Mouse (Mus musculus): ENCODE results near the gene Hist1h4n. TPM values are rescaled to one million over a fixed set of nuclear protein-coding genes. Genes with fewer than 3 reads are reported as not detected.
"Not testable (repeated sequence)": the region's sequence is repeated elsewhere in the genome, so short reads cannot be mapped to it uniquely, and the experiment has no call there.

The Hist1h4n gene
- total RNA-seq, 1 experiment: 3,405 TPM

DNA sequence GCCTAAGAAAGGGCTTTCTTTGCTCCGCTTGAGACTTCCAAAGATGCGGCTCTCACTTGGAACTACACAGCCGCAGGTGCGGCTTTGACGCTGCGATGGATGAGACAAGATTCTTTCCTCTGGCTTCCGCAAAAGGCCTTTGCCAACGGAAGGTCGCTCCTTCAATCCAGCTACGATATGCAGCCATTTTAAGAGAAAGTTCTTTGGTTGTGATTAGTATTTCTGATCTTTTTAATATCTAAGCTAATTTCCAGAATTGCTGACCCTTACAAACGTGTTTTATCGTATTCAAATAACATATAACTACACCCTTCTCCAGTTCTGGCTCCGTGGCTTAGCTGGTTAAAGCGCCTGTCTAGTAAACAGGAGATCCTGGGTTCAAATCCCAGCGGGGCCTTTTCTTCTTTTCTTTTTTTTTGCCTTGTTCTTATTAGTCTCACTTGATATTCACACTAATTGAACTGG, 23.7 kb upstream of the Hist1h4n start:
- Histone ChIP-seq H3K9ac (ENCODE audit: insufficient read depth, low read depth, low read length, poor library complexity, severe bottlenecking) (peak overlapping the region; percentile 57; the same call in 1 of the 2 replicates), H3K36me3 (ENCODE audit: control insufficient read depth, insufficient read depth, low read length, poor library complexity, severe bottlenecking) (no peaks in the 10 kb centered on the region), H3K9me3 (ENCODE audit: control insufficient read depth, insufficient read depth, low read depth, low read length) (no peaks in the 10 kb centered on the region), H3K4me3 (ENCODE audit: insufficient read depth in 1 of 2, low read depth in 1 of 2, low read length in 2 of 2, poor library complexity in 1 of 2, severe bottlenecking in 1 of 2) (peak overlapping the region; percentile 73 to 82), H3K27ac (ENCODE audit: insufficient read depth, low read depth, low read length, poor library complexity, severe bottlenecking) (peak overlapping the region; percentile 57; the same call in 1 of the 2 replicates), H3K4me1 (ENCODE audit: control insufficient read depth in 2 of 2, insufficient read depth in 2 of 2, low read length in 2 of 2, poor library complexity in 1 of 2) (peaks cover 6 to 9% of the 10 kb centered on the region in 2 experiments)
- no peak for TF ChIP-seq HCFC1 (IDR thresholded peaks at IDR 0.05; ENCODE audit: borderline replicate concordance, insufficient read depth, low read length)
- TF ChIP-seq ZNF384 (IDR thresholded peaks at IDR 0.05; ENCODE audit: low read depth, low read length): 0 out of 2 replicates have a peak, but pooled peaks have one; percentile 9
- TF ChIP-seq MAFK (IDR thresholded peaks at IDR 0.05; ENCODE audit: insufficient read depth, low read depth, low read length): peak; percentile 97
- DNase-seq (ENCODE audit: low read depth, low spot score): peak; percentile 59
- in situ Hi-C loops (cut with MboI; ENCODE audit: low sequenced_read_pairs in 2 of 2, unreplicated experiment in 2 of 2): loop anchor here in 1 of 2 experiments (25.0 kb wide), 1 partner anchor 1557 kb away; the partner anchor contains the start of gene Abt1

DNA sequence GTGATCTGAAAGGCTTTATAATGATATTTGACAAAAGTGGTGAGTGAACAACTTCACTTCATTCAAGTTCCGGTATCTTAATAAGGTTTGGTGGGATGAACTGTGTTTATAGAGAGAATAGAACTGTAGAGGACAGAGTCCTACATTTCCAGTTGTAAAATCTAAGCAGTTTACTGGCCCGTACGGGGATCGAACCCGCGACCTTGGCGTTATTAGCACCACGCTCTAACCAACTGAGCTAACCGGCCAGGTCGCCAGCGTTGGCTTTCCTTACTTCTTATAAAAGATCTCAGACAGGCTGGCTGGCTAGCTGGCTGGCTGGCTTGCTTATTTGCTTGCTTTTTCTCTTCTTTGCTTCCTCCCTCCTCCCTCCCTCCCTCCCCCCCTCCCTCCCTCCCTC, 23.1 kb upstream of the Hist1h4n start:
- TF ChIP-seq MAFK (IDR thresholded peaks at IDR 0.05; ENCODE audit: insufficient read depth, low read depth, low read length): peak; percentile 84
- 0 out of 2 replicates have a peak, but pooled peaks have one; percentile 23 for TF ChIP-seq HCFC1 (IDR thresholded peaks at IDR 0.05; ENCODE audit: borderline replicate concordance, insufficient read depth, low read length)
- TF ChIP-seq ZNF384 (IDR thresholded peaks at IDR 0.05; ENCODE audit: low read depth, low read length): no peak
- no peak for TF ChIP-seq ZC3H11A (IDR thresholded peaks at IDR 0.05; ENCODE audit: borderline replicate concordance, low read depth, low read length)
- Histone ChIP-seq H3K4me3 (ENCODE audit: insufficient read depth in 1 of 2, low read depth in 1 of 2, low read length in 2 of 2, poor library complexity in 1 of 2, severe bottlenecking in 1 of 2) (peak overlapping the region; percentile 73 to 82; a peak in 3 of 4 replicates), H3K4me1 (ENCODE audit: control insufficient read depth in 2 of 2, insufficient read depth in 2 of 2, low read length in 2 of 2, poor library complexity in 1 of 2) (peaks cover 5 to 8% of the 10 kb centered on the region in 2 experiments), H3K36me3 (ENCODE audit: control insufficient read depth, insufficient read depth, low read length, poor library complexity, severe bottlenecking) (no peaks in the 10 kb centered on the region), H3K9ac (ENCODE audit: insufficient read depth, low read depth, low read length, poor library complexity, severe bottlenecking) (no peak overlapping the region), H3K27ac (ENCODE audit: insufficient read depth, low read depth, low read length, poor library complexity, severe bottlenecking) (no peak overlapping the region; the same call in 1 of the 2 replicates), H3K9me3 (ENCODE audit: control insufficient read depth, insufficient read depth, low read depth, low read length) (no peaks in the 10 kb centered on the region)
- in situ Hi-C loops (cut with MboI; ENCODE audit: low sequenced_read_pairs in 2 of 2, unreplicated experiment in 2 of 2): loop anchor here in 1 of 2 experiments (25.0 kb wide), 1 partner anchor 1557 kb away; the partner anchor contains the start of gene Abt1
- peak; percentile 60 for DNase-seq (ENCODE audit: low read depth, low spot score)

DNA sequence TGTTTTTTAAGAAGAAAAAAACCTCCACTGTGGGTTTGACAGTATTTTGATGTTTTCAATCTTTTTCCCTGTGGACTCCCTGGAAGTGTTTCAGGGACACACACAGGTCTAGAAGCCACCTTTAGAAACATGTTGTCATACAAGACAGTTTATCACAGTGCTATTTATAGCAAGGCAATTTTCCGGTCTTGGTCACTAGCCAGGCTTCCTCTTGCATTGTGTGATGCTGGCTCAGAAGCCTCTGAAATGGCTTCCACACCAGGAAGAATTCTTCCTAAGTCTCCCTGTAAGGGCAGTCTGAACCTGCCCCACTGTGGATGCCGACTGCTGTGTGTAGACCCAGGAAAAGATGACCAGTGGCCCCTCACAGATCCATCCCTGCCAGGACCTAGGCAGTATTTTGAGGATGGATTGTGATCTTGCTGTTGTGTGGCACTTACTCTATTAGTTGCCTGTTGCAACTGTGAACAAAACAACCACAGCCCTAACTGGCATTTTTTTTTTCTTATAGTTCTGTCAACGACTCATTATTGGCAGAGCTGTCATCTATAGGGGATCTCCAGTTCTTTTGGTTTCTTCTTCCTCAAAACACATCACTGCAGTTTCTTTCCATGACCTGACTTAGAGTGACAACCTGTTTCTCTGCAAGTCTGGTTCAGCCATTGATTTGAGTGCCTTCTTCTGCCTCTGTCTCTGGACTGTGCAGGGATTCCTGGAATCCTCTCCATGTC, 20.4 kb upstream of the Hist1h4n start:
- no peak overlapping the region for H3K27ac ChIP-seq (ENCODE audit: insufficient read depth, low read depth, low read length, poor library complexity, severe bottlenecking)
- TF ChIP-seq ZC3H11A (IDR thresholded peaks at IDR 0.05; ENCODE audit: borderline replicate concordance, low read depth, low read length): no peak
- TF ChIP-seq HCFC1 (IDR thresholded peaks at IDR 0.05; ENCODE audit: borderline replicate concordance, insufficient read depth, low read length): no peak
- TF ChIP-seq MAFK (IDR thresholded peaks at IDR 0.05; ENCODE audit: insufficient read depth, low read depth, low read length): no peak
- no peak for TF ChIP-seq CHD2 (IDR thresholded peaks at IDR 0.05; ENCODE audit: low read depth, low read length)
- no peak for TF ChIP-seq ZNF384 (IDR thresholded peaks at IDR 0.05; ENCODE audit: low read depth, low read length)
- H3K9ac ChIP-seq (ENCODE audit: insufficient read depth, low read depth, low read length, poor library complexity, severe bottlenecking): no peak overlapping the region
- no peak overlapping the region for H3K4me3 ChIP-seq (ENCODE audit: insufficient read depth in 1 of 2, low read depth in 1 of 2, low read length in 2 of 2, poor library complexity in 1 of 2, severe bottlenecking in 1 of 2)
- H3K4me1 ChIP-seq (ENCODE audit: control insufficient read depth in 2 of 2, insufficient read depth in 2 of 2, low read length in 2 of 2, poor library complexity in 1 of 2): peaks cover 5 to 6% of the 10 kb centered on the region in 2 experiments; a peak in 3 of 4 replicates
- DNase-seq (ENCODE audit: low read depth, low spot score): no peak
- in situ Hi-C loops (cut with MboI; ENCODE audit: low sequenced_read_pairs in 2 of 2, unreplicated experiment in 2 of 2): loop anchor here in 1 of 2 experiments (25.0 kb wide), 1 partner anchor 1560 kb away; the partner anchor contains the start of gene Abt1
- no peaks in the 10 kb centered on the region for H3K9me3 ChIP-seq (ENCODE audit: control insufficient read depth, insufficient read depth, low read depth, low read length)
- H3K36me3 ChIP-seq (ENCODE audit: control insufficient read depth, insufficient read depth, low read length, poor library complexity, severe bottlenecking): no peaks in the 10 kb centered on the region

DNA sequence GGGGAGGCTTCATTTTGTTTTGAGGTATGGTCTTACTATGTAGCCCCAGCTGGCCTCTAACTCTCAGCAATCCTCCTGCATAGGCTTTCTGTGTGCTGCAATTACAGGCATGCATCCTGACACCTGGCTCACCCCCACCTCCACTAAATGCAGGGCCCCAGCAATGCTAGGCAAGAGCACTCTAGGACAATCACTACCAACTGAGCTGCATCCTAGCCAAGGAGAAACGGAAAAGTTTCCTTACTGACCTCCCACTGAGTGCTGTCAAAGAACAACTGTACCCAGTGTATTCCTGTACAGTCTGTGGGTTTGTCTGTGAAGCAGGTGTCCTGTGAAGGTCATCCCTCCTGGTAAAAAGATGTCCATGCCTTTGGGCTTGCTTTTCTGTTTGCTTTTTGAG, 18.7 kb upstream of the Hist1h4n start:
- not testable (repeated sequence) for H3K4me1 ChIP-seq (ENCODE audit: control insufficient read depth in 2 of 2, insufficient read depth in 2 of 2, low read length in 2 of 2, poor library complexity in 1 of 2)

More for the DNA sequence above, 18.7 kb upstream of the Hist1h4n start:
- H3K27ac ChIP-seq (ENCODE audit: insufficient read depth, low read depth, low read length, poor library complexity, severe bottlenecking); H3K36me3 ChIP-seq (ENCODE audit: control insufficient read depth, insufficient read depth, low read length, poor library complexity, severe bottlenecking); H3K4me3 ChIP-seq (ENCODE audit: insufficient read depth in 1 of 2, low read depth in 1 of 2, low read length in 2 of 2, poor library complexity in 1 of 2, severe bottlenecking in 1 of 2); H3K9me3 ChIP-seq (ENCODE audit: control insufficient read depth, insufficient read depth, low read depth, low read length); H3K9ac ChIP-seq (ENCODE audit: insufficient read depth, low read depth, low read length, poor library complexity, severe bottlenecking); DNase-seq (ENCODE audit: low read depth, low spot score): not testable (repeated sequence)
- in situ Hi-C loops (cut with MboI; ENCODE audit: low sequenced_read_pairs in 2 of 2, unreplicated experiment in 2 of 2): loop anchor here in 1 of 2 experiments (25.0 kb wide), 1 partner anchor 1562 kb away; the partner anchor contains the start of gene Abt1
